ENCODE assay signal across 20 mouse cellular contexts in genomic region chr11:55265647-55266046, GRCm38 (mm10).
DNase-seq lines count a peak whose midpoint lies in the region; ATAC-seq and TF ChIP-seq lines count a peak whose summit lies in the region.
"Had no signal": no experiment of that assay in that cellular context is flagged by ENCODE, and none has a peak within 500 bp of the region (broad histone marks: within the 10 kb centered on the region; RNA-seq: fewer than 3 reads in every experiment).

No protein-coding gene starts in this region.

- H3K36me3 ChIP-seq in heart, postnatal 0 days (replicated peaks; ENCODE audit: control insufficient read depth, insufficient read depth, low read length): no peaks in the 10 kb centered on the region
- H3K36me3 ChIP-seq: hindbrain, embryonic 12.5 days; limb, embryonic 12.5 days; liver, embryonic 15.5 days had no signal

- ATAC-seq in heart, postnatal 0 days (ENCODE audit: insufficient read depth, low read depth): peak; percentile 75
- no peak for ATAC-seq in megakaryocyte-erythroid progenitor cell, adult 5-6 weeks (replicated peaks; ENCODE audit: low FRiP score, low TSS enrichment, poor library complexity, severe bottlenecking)
- ATAC-seq: intestine, postnatal 0 days; Patski had no signal

- DNase-seq in cerebellum, postnatal 14 days: peak; percentile 54 to 57
- DNase-seq in cerebellum, postnatal 4 days (ENCODE audit: low spot score in 2 of 2): no peak
- peak; percentile 26 for DNase-seq in heart, postnatal 0 days (ENCODE audit: low spot score)
- DNase-seq in heart, postnatal 25 days (ENCODE audit: low spot score): no peak
- peak; percentile 25 to 48 for DNase-seq in right cerebral cortex, postnatal 10 days (ENCODE audit: low spot score in 2 of 2)
- no peak for DNase-seq in right cerebral cortex, postnatal 25 days
- DNase-seq: adrenal gland, postnatal 36 days; B cell, adult 2 months; cerebellum, adult 9-10 months; lung, postnatal 14 days; thymus, postnatal 4 days had no signal

- H3K4me3 ChIP-seq in heart, postnatal 0 days (ENCODE audit: low read depth, low read length): no peak overlapping the region
- H3K4me3 ChIP-seq: hindbrain, embryonic 12.5 days; limb, embryonic 12.5 days; liver, embryonic 15.5 days; myocyte had no signal

- WGBS in heart, postnatal 0 days: 23% methylated on average over 2 of the region's 2 CpGs

- H3K27me3 ChIP-seq in heart, postnatal 0 days (ENCODE audit: control insufficient read depth, insufficient read depth, low read length): no peaks in the 10 kb centered on the region
- H3K27me3 ChIP-seq: hindbrain, embryonic 12.5 days; limb, embryonic 12.5 days; liver, embryonic 15.5 days; Patski had no signal

- no peak overlapping the region for H3K27ac ChIP-seq in heart, postnatal 0 days (ENCODE audit: low read depth)
- H3K27ac ChIP-seq: hindbrain, embryonic 12.5 days; kidney, postnatal 0 days; limb, embryonic 12.5 days; liver, embryonic 15.5 days had no signal

- intact Hi-C loops in heart, postnatal 25 days (cut with DNase I): no loop called here

- H3K4me1 ChIP-seq in heart, postnatal 0 days (ENCODE audit: control insufficient read depth, insufficient read depth): no peaks in the 10 kb centered on the region
- H3K4me1 ChIP-seq: hindbrain, embryonic 12.5 days; limb, embryonic 12.5 days; liver, embryonic 15.5 days had no signal

- H3K4me2 ChIP-seq in heart, postnatal 0 days (ENCODE audit: low read depth, low read length): no peak overlapping the region
- H3K4me2 ChIP-seq: hindbrain, embryonic 12.5 days; limb, embryonic 12.5 days; liver, embryonic 15.5 days; midbrain, embryonic 11.5 days had no signal

- H3K9me3 ChIP-seq in heart, postnatal 0 days (replicated peaks; ENCODE audit: control insufficient read depth, low read length): no peaks in the 10 kb centered on the region
- H3K9me3 ChIP-seq: hindbrain, embryonic 12.5 days; limb, embryonic 12.5 days; liver, embryonic 15.5 days had no signal

- no peak for TF ChIP-seq CTCF in heart, postnatal 0 days (IDR thresholded peaks at IDR 0.05; ENCODE audit: low read depth)

- no peak for TF ChIP-seq EP300 in heart, postnatal 0 days (IDR thresholded peaks at IDR 0.05; ENCODE audit: low read depth)

- H3K9ac ChIP-seq in heart, postnatal 0 days (replicated peaks; ENCODE audit: low read depth, low read length): no peak overlapping the region
- H3K9ac ChIP-seq: hindbrain, embryonic 12.5 days; limb, embryonic 12.5 days; liver, embryonic 15.5 days had no signal

Comparison
In these comparisons a context has a peak if more than half of its experiments do, and no peak if none do; other contexts are left out.
1. DNase-seq: peak in cerebellum, postnatal 14 days (2 of 2), heart, postnatal 0 days (single experiment) and right cerebral cortex, postnatal 10 days (2 of 2); none in cerebellum, postnatal 4 days (0 of 2), heart, postnatal 25 days (single experiment) and right cerebral cortex, postnatal 25 days (single experiment).